Mouse (Mus musculus): ENCODE measurements around the gene Spaca4. TPM values are rescaled to one million over a fixed set of nuclear protein-coding genes. Genes with fewer than 3 reads are reported as not detected.

Gene Spaca4
- total and polyA plus RNA-seq, 3 experiments: 0.38 TPM; not detected in 2

DNA sequence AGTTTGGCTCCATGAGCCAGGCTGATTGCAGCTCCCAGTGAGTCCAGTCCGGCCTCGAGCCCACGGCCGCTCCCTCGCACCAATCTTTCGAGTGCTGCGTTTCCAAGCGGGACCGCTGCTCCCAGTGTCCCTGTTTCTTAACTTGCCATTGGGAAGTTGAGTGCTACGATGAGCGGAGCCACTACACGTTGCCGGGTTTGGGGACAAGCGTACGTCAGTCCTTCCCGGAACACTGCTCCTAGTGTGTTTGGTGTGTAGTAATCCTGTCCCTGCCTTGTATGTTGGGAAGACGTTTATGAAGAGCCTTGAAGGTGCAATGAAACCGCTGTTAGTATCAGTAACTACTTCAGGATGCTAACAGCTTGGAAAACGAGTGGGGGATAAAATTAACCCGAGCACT lies 7.3 kb downstream of the Spaca4 start:
- Histone ChIP-seq H3K4me3 (ENCODE audit: control insufficient read depth in 1 of 2, insufficient read depth in 1 of 2, low read depth in 2 of 2, low read length in 2 of 2) (peak overlapping the region; percentile 69 to 73), H3K27me3 (ENCODE audit: control insufficient read depth in 1 of 2, insufficient read depth in 2 of 2, low read length in 2 of 2) (no peaks in the 10 kb centered on the region), H3K36me3 (ENCODE audit: control insufficient read depth in 1 of 2, insufficient read depth in 2 of 2, low read length in 2 of 2) (peaks cover 2% of the 10 kb centered on the region in 2 experiments; a peak in 3 of 4 replicates), H3K27ac (ENCODE audit: control insufficient read depth, low read depth, low read length) (peak overlapping the region; percentile 59), H3K9me3 (replicated peaks; ENCODE audit: insufficient read depth, low read length) (no peaks in the 10 kb centered on the region), H3K9ac (ENCODE audit: control insufficient read depth, low read depth, low read length, poor library complexity, severe bottlenecking) (peak overlapping the region; percentile 87), H3K79me2 (ENCODE audit: control insufficient read depth, insufficient read depth, low read length, poor library complexity) (peaks cover 48% of the 10 kb centered on the region), H3K4me1 (ENCODE audit: control insufficient read depth in 1 of 2, insufficient read depth in 2 of 2, low read length in 2 of 2) (peaks cover 0 to 5% of the 10 kb centered on the region in 2 experiments; a peak in 1 of 4 replicates)
- DNase-seq (ENCODE audit: low read depth, low spot score): no peak
- TF ChIP-seq POLR2A (IDR thresholded peaks at IDR 0.05; ENCODE audit: control insufficient read depth in 1 of 2, insufficient read depth in 1 of 2, low read depth in 1 of 2, low read length in 2 of 2, poor library complexity in 1 of 2): peak in 1 of 2 experiments; percentile 4; a peak in 1 of 4 replicates
- no peak for TF ChIP-seq RCOR1 (IDR thresholded peaks at IDR 0.05; ENCODE audit: low read depth, low read length)

DNA sequence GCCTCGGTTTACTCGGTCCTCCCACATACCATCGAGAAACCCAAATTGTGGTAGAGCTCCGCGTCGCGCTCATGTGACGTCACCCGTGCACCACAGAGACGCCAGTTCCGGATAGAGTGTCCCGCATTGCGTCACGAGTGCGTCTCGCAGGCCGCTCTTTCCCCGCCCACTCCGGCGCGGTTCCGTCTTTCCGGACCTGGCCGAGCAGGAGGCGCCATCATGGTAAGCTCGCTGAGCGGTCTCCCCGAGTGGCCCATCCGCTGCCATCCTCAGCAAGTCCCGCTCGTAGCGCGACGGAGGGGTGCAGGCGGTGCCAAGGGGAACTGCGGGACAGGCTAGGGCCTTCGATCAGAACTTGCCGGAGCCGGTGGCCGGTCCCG lies 7.7 kb downstream of the Spaca4 start, which contains the start of gene Sphk2:
TSS of gene Sphk2 (minus strand) at position 85 of the 380 bp plus-strand sequence.
- H3K4me3 ChIP-seq (ENCODE audit: control insufficient read depth in 1 of 2, insufficient read depth in 1 of 2, low read depth in 2 of 2, low read length in 2 of 2): peak within 1 kb of the TSS; percentile 69 to 73
- no peaks in the 10 kb centered on the region for H3K27me3 ChIP-seq (ENCODE audit: control insufficient read depth in 1 of 2, insufficient read depth in 2 of 2, low read length in 2 of 2)
- no peaks in the 10 kb centered on the region for H3K9me3 ChIP-seq (replicated peaks; ENCODE audit: insufficient read depth, low read length)
- H3K79me2 ChIP-seq (ENCODE audit: control insufficient read depth, insufficient read depth, low read length, poor library complexity): peaks cover 48% of the 10 kb centered on the region
- peak within 1 kb of the TSS; percentile 96 for H3K27ac ChIP-seq (ENCODE audit: control insufficient read depth, low read depth, low read length)
- H3K36me3 ChIP-seq (ENCODE audit: control insufficient read depth in 1 of 2, insufficient read depth in 2 of 2, low read length in 2 of 2): peaks cover 2% of the 10 kb centered on the region in 2 experiments; a peak in 3 of 4 replicates
- peaks cover 0 to 5% of the 10 kb centered on the region in 2 experiments; a peak in 1 of 4 replicates for H3K4me1 ChIP-seq (ENCODE audit: control insufficient read depth in 1 of 2, insufficient read depth in 2 of 2, low read length in 2 of 2)
- DNase-seq (ENCODE audit: low read depth, low spot score): peak; percentile 98
- peak within 1 kb of the TSS; percentile 99 for H3K9ac ChIP-seq (ENCODE audit: control insufficient read depth, low read depth, low read length, poor library complexity, severe bottlenecking)
- TF ChIP-seq ZC3H11A (IDR thresholded peaks at IDR 0.05; ENCODE audit: low read depth, low read length): peak; percentile 32
- peak; percentile 77; the same call in 1 of the 2 replicates for TF ChIP-seq MAZ (IDR thresholded peaks at IDR 0.05; ENCODE audit: low read depth, low read length)
- TF ChIP-seq BHLHE40 (IDR thresholded peaks at IDR 0.05; ENCODE audit: borderline replicate concordance, low read depth, low read length): no peak
- peak; percentile 96 for TF ChIP-seq ZMIZ1 (IDR thresholded peaks at IDR 0.05; ENCODE audit: low read depth, low read length)
- peak; percentile 99 for TF ChIP-seq HCFC1 (IDR thresholded peaks at IDR 0.05; ENCODE audit: low read depth, low read length)
- TF ChIP-seq KAT2A (conservative IDR thresholded peaks at IDR 0.05; ENCODE audit: low read depth, low read length): peak; percentile 94
- TF ChIP-seq GABPA (IDR thresholded peaks at IDR 0.05; ENCODE audit: low read depth, low read length): peak; percentile 93; the same call in 1 of the 2 replicates
- TF ChIP-seq USF1 (IDR thresholded peaks at IDR 0.05; ENCODE audit: low read depth, low read length): peak; percentile 85
- no peak for TF ChIP-seq ZNF384 (IDR thresholded peaks at IDR 0.05; ENCODE audit: low read depth, low read length)
- no peak for TF ChIP-seq UBTF (IDR thresholded peaks at IDR 0.05; ENCODE audit: borderline replicate concordance, insufficient read depth, low read depth, low read length)
- TF ChIP-seq POLR2AphosphoS2 (IDR thresholded peaks at IDR 0.05; ENCODE audit: low read length): no peak; the same call in none of the 2 replicates
- peak; percentile 95 for TF ChIP-seq NELFE (IDR thresholded peaks at IDR 0.05; ENCODE audit: low read depth, low read length)
- TF ChIP-seq MEF2A (IDR thresholded peaks at IDR 0.05; ENCODE audit: extremely low read depth, insufficient replicate concordance, low read depth, low read length, poor library complexity, severe bottlenecking): 0 out of 2 replicates have a peak, but pooled peaks have one; percentile 32
- no peak for TF ChIP-seq SMC3 (IDR thresholded peaks at IDR 0.05; ENCODE audit: low read depth, low read length)
- no peak for TF ChIP-seq ZKSCAN1 (IDR thresholded peaks at IDR 0.05; ENCODE audit: low read depth, low read length)
- TF ChIP-seq EP300 (IDR thresholded peaks at IDR 0.05; ENCODE audit: low read depth in 1 of 2, low read length in 2 of 2): no peak
- TF ChIP-seq RCOR1 (IDR thresholded peaks at IDR 0.05; ENCODE audit: low read depth, low read length): no peak
- TF ChIP-seq CHD2 (IDR thresholded peaks at IDR 0.05; ENCODE audit: low read length): no peak
- no peak for TF ChIP-seq MYB (IDR thresholded peaks at IDR 0.05; ENCODE audit: low read depth, low read length)
- no peak for TF ChIP-seq MAFK (IDR thresholded peaks at IDR 0.05; ENCODE audit: borderline replicate concordance, low read depth, low read length)
- peak; percentile 90 for TF ChIP-seq TCF12 (IDR thresholded peaks at IDR 0.05; ENCODE audit: low read depth, low read length)
- peak; percentile 96 for TF ChIP-seq TBP (IDR thresholded peaks at IDR 0.05; ENCODE audit: low read depth, low read length)
- peak; percentile 95 for TF ChIP-seq ELF1 (IDR thresholded peaks at IDR 0.05; ENCODE audit: low read depth, low read length)
- TF ChIP-seq MYC (IDR thresholded peaks at IDR 0.05; ENCODE audit: low read depth, low read length): peak; percentile 94
- peak; percentile 78 for TF ChIP-seq MXI1 (IDR thresholded peaks at IDR 0.05; ENCODE audit: low read depth, low read length)
- no peak for TF ChIP-seq RAD21 (IDR thresholded peaks at IDR 0.05; ENCODE audit: low read depth, low read length)
- peak; percentile 92 for TF ChIP-seq MAX (IDR thresholded peaks at IDR 0.05; ENCODE audit: low read length)
- peak; percentile 84 to 96 for TF ChIP-seq POLR2A (IDR thresholded peaks at IDR 0.05; ENCODE audit: control insufficient read depth in 1 of 2, insufficient read depth in 1 of 2, low read depth in 1 of 2, low read length in 2 of 2, poor library complexity in 1 of 2)
- no peak for TF ChIP-seq GATA1 (IDR thresholded peaks at IDR 0.05; ENCODE audit: low read depth, low read length)
- no peak; the same call in 1 of the 2 replicates for TF ChIP-seq E2F4 (IDR thresholded peaks at IDR 0.05; ENCODE audit: borderline replicate concordance, low read depth, low read length)
- peak; percentile 83 for TF ChIP-seq ETS1 (IDR thresholded peaks at IDR 0.05; ENCODE audit: low read depth, low read length)

Data from MEL (cell line).